Mouse (Mus musculus): Measurements from ENCODE around the gene Iqgap1. TPM values are rescaled to one million over a fixed set of nuclear protein-coding genes. Genes with fewer than 3 reads are reported as not detected.

Iqgap1 gene
- 10 to 100 TPM; 15.9 to 23.3 TPM for total RNA-seq (2021)

DNA sequence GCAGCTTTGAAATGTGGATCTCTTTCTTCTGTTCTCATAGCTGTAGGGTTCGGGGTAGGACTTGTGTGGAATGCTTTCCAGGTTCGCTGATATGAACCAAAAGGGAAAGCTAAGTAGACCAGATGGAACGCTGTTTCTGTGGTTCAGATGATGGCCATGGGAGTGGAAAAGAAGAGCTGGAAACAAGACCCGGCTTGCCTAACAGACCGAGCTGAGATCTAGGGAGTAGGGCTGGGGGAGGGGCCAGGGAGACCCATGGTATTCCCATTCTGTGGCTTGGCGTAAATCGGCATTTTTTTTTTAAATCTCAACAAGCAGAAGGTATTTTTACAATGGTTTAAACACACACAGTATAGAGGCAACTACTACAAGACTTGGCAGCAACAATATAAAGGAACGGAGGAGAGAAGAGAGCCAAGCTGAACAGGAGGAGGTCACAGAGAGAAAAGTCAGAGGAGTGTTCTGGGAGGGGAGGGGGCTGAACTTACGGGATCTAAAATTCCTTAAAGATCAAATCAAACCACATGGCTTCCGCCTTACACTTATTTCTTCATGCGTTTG lies at the start of gene Iqgap1:
Gene Iqgap1, minus strand, starts transcription at position 132 of the 561 bp plus-strand sequence.
- DNase-seq (ENCODE audit: extremely low spot score in 1 of 2, low spot score in 1 of 2), result no peak

DNA sequence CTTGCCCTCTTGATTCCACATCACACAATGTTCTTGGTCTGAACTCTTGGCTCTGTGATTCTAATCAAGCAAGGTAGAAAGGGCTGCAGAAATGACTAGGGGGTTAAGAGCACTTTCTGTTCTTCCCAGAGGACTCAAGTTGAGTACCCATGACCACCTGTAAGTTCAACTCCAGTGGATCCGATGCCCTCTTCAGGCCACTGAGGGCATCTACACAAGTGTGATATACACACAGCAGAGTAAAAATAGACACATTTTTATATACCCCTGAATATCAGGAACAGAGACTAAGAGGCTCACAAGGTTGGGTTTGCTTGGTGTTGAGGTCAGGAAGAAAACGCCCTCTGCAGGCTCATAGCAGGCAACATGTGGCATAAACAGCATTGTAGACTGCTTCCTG lies 47.9 kb upstream of the Iqgap1 start:
- no peak for DNase-seq (ENCODE audit: extremely low spot score in 1 of 2, low spot score in 1 of 2)

DNA sequence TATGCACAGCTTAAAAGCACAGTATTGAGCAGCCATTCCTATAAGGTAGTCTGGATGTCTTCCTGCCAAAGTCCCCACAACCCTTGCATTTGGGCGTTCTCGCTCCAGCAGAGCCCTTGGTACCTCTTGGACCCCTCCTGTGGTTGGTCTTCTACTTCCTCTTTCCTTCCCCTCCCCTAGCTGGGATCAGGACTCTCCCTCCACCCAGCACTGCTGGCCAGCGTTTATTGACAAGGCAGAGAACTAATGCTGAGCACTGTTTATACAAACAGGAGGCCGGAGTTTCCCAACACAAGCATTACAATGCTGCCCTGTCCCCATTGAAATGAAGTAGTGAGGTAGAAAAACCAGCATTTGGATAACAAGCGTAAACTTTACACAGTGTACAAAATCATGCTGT lies 47.3 kb upstream of the Iqgap1 start:
- no peak for DNase-seq (ENCODE audit: extremely low spot score in 1 of 2, low spot score in 1 of 2)

DNA sequence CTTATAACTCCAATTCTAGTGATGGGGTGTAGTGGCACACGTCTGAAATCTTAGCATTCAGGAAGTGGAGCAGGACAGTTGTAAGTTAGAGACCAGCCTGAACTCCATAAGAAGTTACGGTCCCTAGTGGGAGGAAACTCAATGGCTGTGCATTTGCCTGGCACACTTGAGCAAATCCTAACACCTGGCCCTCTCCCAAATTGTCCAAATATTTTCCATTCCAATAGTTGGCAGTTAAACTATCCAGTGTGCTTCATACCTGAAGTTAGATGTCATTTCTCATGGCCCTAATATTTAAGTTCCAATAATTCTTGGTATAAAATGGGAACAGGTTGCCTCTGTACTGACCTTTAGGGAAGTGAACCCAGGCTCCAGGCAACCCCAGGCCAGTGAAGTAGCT lies 42.9 kb upstream of the Iqgap1 start:
- DNase-seq (ENCODE audit: extremely low spot score in 1 of 2, low spot score in 1 of 2), result no peak

- no peak for DNase-seq (ENCODE audit: extremely low spot score in 1 of 2, low spot score in 1 of 2)
These were observed 40.9 kb upstream of the Iqgap1 start for GRCm38 (mm10) chr7:80866514-80867147.

DNA sequence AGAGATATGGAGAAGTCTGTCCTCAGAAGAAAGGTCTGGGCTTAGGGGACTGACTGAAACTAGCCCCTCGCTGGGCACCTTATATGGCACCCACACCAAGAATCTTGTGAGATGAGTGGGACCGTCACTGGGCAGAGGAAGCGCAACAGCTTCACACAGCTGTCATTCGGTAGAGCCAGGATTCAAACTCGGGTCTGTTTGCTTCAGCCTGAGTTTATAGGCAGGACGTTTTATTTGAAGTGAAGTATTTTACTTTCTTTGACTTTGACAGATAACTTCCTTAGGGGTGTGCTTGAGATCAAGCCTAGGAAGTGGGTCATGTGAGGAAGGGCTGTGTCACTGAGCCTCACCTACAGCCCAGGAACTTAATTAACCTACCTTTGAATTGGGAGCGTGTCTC lies 39.7 kb upstream of the Iqgap1 start:
- no peak for DNase-seq (ENCODE audit: extremely low spot score in 1 of 2, low spot score in 1 of 2)

GRCm38 (mm10) chr7:80864831-80865230 lies 39.1 kb upstream of the Iqgap1 start:
- DNase-seq (ENCODE audit: extremely low spot score in 1 of 2, low spot score in 1 of 2), result no peak

GRCm38 (mm10) chr7:80864151-80864550 lies 38.4 kb upstream of the Iqgap1 start:
- DNase-seq (ENCODE audit: extremely low spot score in 1 of 2, low spot score in 1 of 2), result no peak

GRCm38 (mm10) chr7:80863520-80863919 lies 37.7 kb upstream of the Iqgap1 start:
- no peak for DNase-seq (ENCODE audit: extremely low spot score in 1 of 2, low spot score in 1 of 2)

DNA sequence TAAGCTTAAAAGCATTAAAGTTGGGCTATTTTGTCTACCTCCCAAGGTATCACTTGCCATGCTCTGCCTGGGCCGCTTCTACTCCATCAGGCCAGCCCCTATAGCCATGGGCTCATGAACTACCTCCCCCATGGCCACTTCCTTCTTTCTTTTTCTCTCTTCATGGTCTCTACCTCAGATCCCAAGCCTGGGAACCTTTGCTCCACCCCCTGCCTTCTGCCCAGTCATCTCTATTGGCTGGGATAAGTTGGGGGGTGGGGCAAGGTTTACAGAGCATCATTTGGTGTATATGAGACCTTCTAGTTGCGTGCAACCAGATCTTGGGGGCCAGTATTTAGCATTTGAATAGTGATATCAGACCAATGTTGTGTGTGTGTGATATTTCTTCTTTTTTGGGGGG lies 36.7 kb upstream of the Iqgap1 start:
- DNase-seq (ENCODE audit: extremely low spot score in 1 of 2, low spot score in 1 of 2), result no peak

- peak; percentile 67 to 84 for DNase-seq (ENCODE audit: extremely low spot score in 1 of 2, low spot score in 1 of 2)
These were observed 35.0 kb upstream of the Iqgap1 start, which contains the start of gene Zscan2 for GRCm38 (mm10) chr7:80860729-80861274. Gene Zscan2, plus strand, starts transcription at chr7:80860920.

GRCm38 (mm10) chr7:80860227-80860626 lies 34.5 kb upstream of the Iqgap1 start:
- peak in 1 of 2 experiments; percentile 38 for DNase-seq (ENCODE audit: extremely low spot score in 1 of 2, low spot score in 1 of 2)

DNA sequence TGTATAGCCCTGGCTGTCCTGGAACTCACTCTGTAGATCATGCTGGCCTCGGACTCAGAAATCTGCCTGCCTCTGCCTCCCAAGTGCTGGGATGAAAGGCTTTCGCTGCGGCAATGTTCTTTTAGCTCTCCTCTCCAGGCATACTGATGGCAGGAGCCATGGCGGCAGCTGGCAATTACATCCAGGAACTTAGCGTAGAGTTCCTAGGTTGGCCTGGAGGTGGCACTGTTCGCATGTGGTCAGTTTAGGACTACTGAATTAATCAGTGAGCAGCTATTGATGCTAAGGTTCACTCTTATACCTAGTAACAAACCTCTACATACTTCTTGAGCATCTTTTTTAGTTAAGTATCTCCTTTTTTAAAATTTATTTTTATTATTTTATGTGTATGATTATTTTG lies 31.4 kb upstream of the Iqgap1 start:
- peak; percentile 54 to 75 for DNase-seq (ENCODE audit: extremely low spot score in 1 of 2, low spot score in 1 of 2)

DNA sequence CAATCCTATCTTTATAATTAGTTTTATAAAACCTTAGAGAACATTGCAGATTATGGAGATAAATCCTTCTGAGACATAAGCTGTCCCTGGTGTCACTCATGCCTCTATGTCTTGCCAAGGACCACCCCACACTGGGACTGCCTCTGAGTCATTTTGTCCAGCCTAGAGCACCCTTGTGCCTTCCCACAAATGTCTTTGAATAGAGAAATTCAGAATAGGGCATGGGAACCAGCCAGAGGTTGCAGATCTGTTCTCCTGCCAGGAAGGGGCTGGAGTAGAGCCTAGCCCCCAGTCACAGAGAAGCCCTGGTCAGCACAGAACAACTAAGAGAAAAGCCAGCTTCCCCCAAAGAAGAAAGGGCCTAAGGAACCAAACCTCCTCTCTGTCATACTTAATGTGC lies 29.5 kb upstream of the Iqgap1 start:
- no peak for DNase-seq (ENCODE audit: extremely low spot score in 1 of 2, low spot score in 1 of 2)

- DNase-seq (ENCODE audit: extremely low spot score in 1 of 2, low spot score in 1 of 2), result no peak
These were observed 27.4 kb upstream of the Iqgap1 start for GRCm38 (mm10) chr7:80853218-80853617.

DNA sequence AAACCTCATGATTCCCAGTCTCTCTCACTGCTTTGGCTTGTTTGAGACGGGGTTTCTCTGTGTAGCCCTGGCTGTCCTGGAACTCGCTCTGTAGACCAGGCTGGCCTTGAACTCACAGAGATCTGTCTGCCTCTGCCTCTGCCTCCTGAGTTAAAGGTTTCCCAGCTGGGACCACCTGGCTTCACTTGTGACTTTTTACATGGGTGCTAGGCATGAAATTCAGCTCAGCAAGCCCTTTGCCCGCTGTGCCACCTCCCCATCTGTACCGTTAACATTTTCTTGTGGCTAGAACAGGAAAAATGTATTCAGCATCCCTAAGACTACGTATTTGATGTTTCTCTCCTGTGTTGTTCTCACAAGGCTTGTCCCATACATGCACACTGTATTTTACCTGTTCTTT lies 24.7 kb upstream of the Iqgap1 start:
- DNase-seq (ENCODE audit: extremely low spot score in 1 of 2, low spot score in 1 of 2), result no peak

- no peak for DNase-seq (ENCODE audit: extremely low spot score in 1 of 2, low spot score in 1 of 2)
These were observed 23.9 kb upstream of the Iqgap1 start for GRCm38 (mm10) chr7:80849710-80850109.

GRCm38 (mm10) chr7:80849267-80849666 lies 23.5 kb upstream of the Iqgap1 start:
- no peak for DNase-seq (ENCODE audit: extremely low spot score in 1 of 2, low spot score in 1 of 2)

GRCm38 (mm10) chr7:80846709-80847108 lies 20.9 kb upstream of the Iqgap1 start:
- DNase-seq (ENCODE audit: extremely low spot score in 1 of 2, low spot score in 1 of 2), result no peak

GRCm38 (mm10) chr7:80846280-80846678 lies 20.5 kb upstream of the Iqgap1 start:
- no peak for DNase-seq (ENCODE audit: extremely low spot score in 1 of 2, low spot score in 1 of 2)

DNA sequence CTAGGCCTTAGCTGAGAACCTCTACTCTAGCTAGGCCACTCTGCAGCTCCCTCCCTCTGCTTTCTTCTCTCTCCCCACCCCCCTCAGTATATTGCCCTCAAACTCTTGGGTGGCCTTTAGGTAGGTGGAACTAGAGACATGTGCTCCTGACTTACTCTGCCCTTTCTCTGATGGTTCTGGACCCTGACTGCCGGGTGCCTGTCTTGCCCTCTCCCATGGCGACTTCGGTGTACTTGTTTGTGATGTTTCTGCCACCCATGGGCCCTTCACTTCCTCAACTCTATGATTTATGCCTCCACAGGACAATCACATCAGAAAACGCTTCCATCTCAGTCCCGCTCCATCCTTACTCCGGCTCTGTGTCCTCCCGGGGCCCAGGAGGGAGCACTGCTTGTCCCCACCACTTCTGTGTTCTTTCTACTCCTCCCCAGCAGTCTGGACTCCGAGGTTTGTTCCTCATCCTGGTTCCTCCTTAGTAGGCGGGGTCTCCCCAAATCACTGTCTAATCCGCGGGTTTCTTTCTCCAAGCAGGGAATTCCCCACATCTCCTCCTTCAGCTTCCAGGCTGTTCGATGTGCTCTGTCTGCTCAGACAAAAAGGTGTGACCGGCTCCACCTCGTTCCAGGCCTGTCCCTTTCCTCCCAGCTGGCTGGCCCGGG lies 20.0 kb upstream of the Iqgap1 start:
- DNase-seq (ENCODE audit: extremely low spot score in 1 of 2, low spot score in 1 of 2), result no peak

- DNase-seq (ENCODE audit: extremely low spot score in 1 of 2, low spot score in 1 of 2), result no peak
These were observed 18.9 kb upstream of the Iqgap1 start for GRCm38 (mm10) chr7:80844691-80845090.
